Mouse (Mus musculus) E14TG2a.4 (cell line): ENCODE results near the gene Col25a1.

Source experiments
- CTCF ChIP-seq: conservative IDR thresholded peaks from 2 replicates; pipeline ENCODE4 v1.5.1; 2014; ENCODE audit warnings: low read length
- NANOG ChIP-seq: IDR thresholded peaks from 2 replicates; pipeline ENCODE4 v1.6.1; 2014; ENCODE audit warnings: borderline replicate concordance, low read length, mixed read lengths

DNA sequence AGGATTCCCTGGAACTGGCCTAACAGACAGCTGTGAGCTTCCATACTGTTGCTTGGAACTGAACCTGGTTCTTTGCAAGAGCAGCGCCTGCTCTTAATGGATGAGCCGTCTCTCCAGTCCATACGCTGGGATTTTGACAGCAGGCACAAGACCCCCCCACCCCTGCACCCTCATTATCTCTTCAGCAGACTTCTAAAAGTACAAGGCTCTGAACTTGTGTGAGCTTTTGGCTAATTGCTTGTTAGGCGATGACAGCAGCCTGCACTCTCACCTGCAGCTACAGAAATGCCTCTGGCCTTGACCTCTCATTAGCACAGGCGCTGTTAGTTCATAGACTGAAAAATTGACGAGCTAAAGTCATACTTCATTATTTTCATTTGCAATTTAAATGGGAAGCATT, 14.4 kb upstream of the Col25a1 start:
- TF ChIP-seq CTCF (no peak), NANOG (no peak)
